Mouse (Mus musculus): ENCODE results near the gene Tssc4. TPM values are rescaled to one million over a fixed set of nuclear protein-coding genes. Genes with fewer than 3 reads are reported as not detected.
A peak's percentile ranks its signal among the peaks of the same experiment; 100 is the strongest.

Tssc4 gene
- polyA plus RNA-seq (2016; fragmentation: Nextera tagmentation; extraction: Ambion mirVana), result 57.1 and 61.7 TPM in 2 replicates

DNA sequence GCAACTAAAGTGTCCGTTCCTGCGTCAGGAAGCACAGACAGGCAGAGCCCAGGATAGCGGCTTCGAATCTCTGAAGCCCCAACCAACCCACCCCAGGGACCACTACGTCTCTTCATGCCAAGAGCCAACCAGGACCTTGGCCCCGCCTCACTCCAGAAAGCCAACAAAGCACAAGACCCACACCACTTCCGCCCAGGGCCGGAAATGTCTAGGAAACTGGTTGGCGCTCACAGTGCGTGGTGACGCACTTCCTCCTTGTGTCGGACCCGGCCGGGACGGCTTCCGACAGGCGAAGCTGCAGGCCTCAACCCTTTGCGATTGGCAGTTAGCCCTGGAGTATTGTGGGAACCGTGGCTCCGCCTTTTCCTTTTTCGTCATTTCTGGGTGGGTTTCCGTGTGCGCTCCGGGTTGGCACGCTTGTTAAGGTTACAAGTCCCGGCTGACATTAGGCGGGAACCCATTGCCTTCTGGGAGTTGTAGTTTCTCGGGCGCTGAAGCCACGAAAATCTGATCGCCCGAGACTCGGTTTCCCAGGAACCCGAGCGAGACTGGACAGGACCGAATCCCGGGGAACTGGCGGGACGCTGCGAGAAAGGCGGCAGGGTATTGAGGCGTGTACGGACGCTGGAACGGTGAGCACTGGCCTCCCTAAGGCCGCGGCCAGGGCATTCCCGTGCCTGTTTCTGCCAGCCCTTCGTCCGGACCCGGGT, at the start of gene Tssc4:
Gene Tssc4, plus strand, starts transcription at position 368 of the 710 bp plus-strand sequence.
- under 1% methylated on average over 51 of the region's 51 CpGs for WGBS
- no peaks in the 10 kb centered on the region for H3K9me3 ChIP-seq (replicated peaks)
- peaks cover 52% of the 10 kb centered on the region for H3K36me3 ChIP-seq

DNA sequence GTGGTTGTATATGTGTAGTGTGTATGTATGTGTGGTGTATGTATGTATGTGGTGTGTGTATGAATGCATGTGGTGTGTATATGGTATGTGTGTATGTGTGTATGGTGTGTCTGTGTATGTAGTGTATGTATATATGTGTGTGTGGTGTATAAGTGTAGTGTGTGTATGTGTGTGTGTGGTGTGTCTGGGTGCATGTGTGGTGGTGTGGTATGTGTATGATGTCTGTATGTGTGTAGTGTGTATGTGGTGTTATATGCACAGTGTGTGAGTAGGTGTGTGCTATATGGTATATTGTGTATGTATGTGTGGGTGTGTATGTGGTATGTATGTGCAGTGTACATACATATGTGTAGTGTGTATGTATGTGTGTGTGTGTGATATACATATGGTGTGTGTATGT, 49.0 kb upstream of the Tssc4 start:
- no peak overlapping the region for H3K4me2 ChIP-seq
- peaks cover 2% of the 10 kb centered on the region; the same call in 1 of the 2 replicates for H3K36me3 ChIP-seq
- no peaks in the 10 kb centered on the region for H3K27me3 ChIP-seq (replicated peaks)
- H3K4me3 ChIP-seq, result no peak overlapping the region
- H3K27ac ChIP-seq (ENCODE audit: poor library complexity, severe bottlenecking), result no peak overlapping the region
- H3K9ac ChIP-seq, result no peak overlapping the region
- peaks cover 37% of the 10 kb centered on the region for H3K4me1 ChIP-seq (replicated peaks)
- ATAC-seq (ENCODE audit: insufficient number of reproducible peaks, low FRiP score), result no peak
- H3K9me3 ChIP-seq (replicated peaks), result no peaks in the 10 kb centered on the region; the same call in 1 of the 2 replicates

More for the DNA sequence above, at the start of gene Tssc4:
- Histone ChIP-seq H3K27me3 (replicated peaks) (no peaks in the 10 kb centered on the region), H3K4me3 (peak within 1 kb of the TSS; percentile 82), H3K4me1 (replicated peaks) (peaks cover 24% of the 10 kb centered on the region), H3K9ac (peak within 1 kb of the TSS; percentile 85), H3K4me2 (peak within 1 kb of the TSS; percentile 97), H3K27ac (ENCODE audit: poor library complexity, severe bottlenecking) (peak within 1 kb of the TSS; percentile 91)
- peak; percentile 94 for ATAC-seq (ENCODE audit: insufficient number of reproducible peaks, low FRiP score)

DNA sequence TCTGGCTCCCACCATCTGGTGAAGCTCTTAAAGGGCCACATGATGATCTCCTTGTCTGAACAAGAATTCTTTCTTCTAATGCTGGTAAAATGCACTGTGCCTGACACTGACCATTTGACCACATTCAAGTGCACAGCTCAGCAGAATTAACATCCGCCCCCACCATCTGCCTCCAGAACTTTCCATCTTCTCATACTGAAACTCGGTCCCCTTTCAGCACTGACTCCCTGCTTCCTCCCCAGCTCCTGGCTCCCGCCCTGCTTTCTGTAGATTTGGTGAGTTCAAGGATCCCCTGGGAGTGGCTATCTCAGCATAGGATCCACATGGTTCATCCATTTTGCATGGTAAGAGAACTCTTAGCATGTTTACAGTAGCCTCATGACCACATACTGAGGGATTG, 48.3 kb upstream of the Tssc4 start:
- Histone ChIP-seq H3K36me3 (peaks cover 8% of the 10 kb centered on the region; the same call in 1 of the 2 replicates), H3K27ac (ENCODE audit: poor library complexity, severe bottlenecking) (no peak overlapping the region), H3K27me3 (replicated peaks) (no peaks in the 10 kb centered on the region), H3K9me3 (replicated peaks) (peaks cover 4% of the 10 kb centered on the region; the same call in 1 of the 2 replicates), H3K9ac (no peak overlapping the region), H3K4me1 (replicated peaks) (peaks cover 30% of the 10 kb centered on the region), H3K4me2 (no peak overlapping the region), H3K4me3 (no peak overlapping the region)
- 68% methylated on average over 3 of the region's 3 CpGs for WGBS
- no peak for ATAC-seq (ENCODE audit: insufficient number of reproducible peaks, low FRiP score)

DNA sequence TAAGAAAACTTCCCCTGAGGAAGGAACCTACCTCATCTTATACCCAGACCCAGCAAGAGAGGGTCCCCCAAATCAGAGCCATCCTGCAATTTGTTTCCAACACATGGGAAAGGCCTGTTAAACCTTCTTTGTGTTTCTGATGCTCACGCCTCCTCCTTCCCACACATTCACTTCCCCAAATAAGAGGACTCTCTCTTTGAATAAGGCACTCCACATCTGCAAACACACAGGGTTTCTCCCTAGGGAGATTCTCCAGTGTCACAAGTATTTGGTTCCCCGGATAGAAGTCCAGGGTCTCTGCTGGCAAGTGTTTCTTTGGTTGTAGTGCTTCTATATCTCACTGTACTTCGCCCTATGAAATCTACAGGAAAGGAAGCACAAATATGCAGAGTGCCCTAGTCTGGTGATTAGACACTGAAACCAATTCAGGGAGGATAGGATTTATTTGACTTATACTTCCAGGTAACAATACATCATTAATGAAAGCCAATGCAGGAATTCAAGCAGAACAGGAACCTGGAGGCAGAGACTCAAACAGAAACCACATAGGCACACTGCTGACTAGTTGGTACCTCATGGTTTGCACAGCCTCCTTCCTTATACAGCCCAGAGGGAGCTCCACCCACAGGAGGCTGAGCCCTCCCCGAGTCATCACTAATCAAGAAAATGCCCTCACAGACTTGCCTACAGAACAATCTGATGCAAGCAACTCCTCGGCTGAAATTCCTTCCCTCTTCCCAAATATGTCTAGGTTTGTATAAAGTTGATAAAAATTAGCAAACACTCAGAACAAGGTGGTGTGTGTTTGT, 47.5 kb upstream of the Tssc4 start:
- WGBS, result 51% methylated on average over 5 of the region's 5 CpGs
- no peaks in the 10 kb centered on the region for H3K27me3 ChIP-seq (replicated peaks)
- H3K27ac ChIP-seq (ENCODE audit: poor library complexity, severe bottlenecking), result no peak overlapping the region

GRCm38 (mm10) chr7:143023499-143023898, 45.5 kb upstream of the Tssc4 start:
- Histone ChIP-seq H3K36me3 (peaks cover 8% of the 10 kb centered on the region; the same call in 1 of the 2 replicates), H3K4me2 (no peak overlapping the region), H3K27me3 (replicated peaks) (no peaks in the 10 kb centered on the region), H3K9ac (no peak overlapping the region), H3K9me3 (replicated peaks) (peaks cover 4% of the 10 kb centered on the region; the same call in 1 of the 2 replicates), H3K4me3 (no peak overlapping the region), H3K27ac (ENCODE audit: poor library complexity, severe bottlenecking) (no peak overlapping the region), H3K4me1 (replicated peaks) (peaks cover 15% of the 10 kb centered on the region; the same call in 1 of the 2 replicates)
- no peak for ATAC-seq (ENCODE audit: insufficient number of reproducible peaks, low FRiP score)
- 87% methylated on average over 2 of the region's 2 CpGs for WGBS

More for the DNA sequence above, 47.5 kb upstream of the Tssc4 start:
- Histone ChIP-seq H3K9me3 (replicated peaks) (peaks cover 4% of the 10 kb centered on the region; the same call in 1 of the 2 replicates), H3K4me2 (no peak overlapping the region), H3K9ac (no peak overlapping the region), H3K4me3 (no peak overlapping the region), H3K4me1 (replicated peaks) (peaks cover 22% of the 10 kb centered on the region), H3K36me3 (peaks cover 8% of the 10 kb centered on the region; the same call in 1 of the 2 replicates)
- ATAC-seq (ENCODE audit: insufficient number of reproducible peaks, low FRiP score), result no peak

DNA sequence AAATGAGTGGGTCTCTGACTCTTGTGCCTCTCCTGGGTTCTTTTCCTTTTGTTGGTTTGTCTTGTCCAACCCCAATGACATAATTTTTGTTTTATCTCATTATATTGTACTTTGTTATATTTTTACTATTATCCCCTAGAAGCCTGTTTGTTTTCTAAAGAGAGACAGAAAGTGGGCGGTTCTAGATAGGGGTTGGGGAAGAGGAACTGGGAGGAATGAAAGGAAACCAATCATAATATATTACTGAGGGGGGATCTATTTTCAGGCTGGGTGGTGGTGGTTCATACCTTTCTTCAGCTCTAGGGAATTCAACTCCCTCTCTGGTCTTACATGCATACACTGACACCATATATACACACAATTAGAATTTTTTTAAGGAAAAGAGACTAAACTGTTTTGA, 44.8 kb upstream of the Tssc4 start:
- ATAC-seq (ENCODE audit: insufficient number of reproducible peaks, low FRiP score), result no peak
- Histone ChIP-seq H3K27ac (ENCODE audit: poor library complexity, severe bottlenecking) (no peak overlapping the region), H3K4me1 (replicated peaks) (peaks cover 15% of the 10 kb centered on the region; the same call in 1 of the 2 replicates), H3K9ac (no peak overlapping the region), H3K4me3 (no peak overlapping the region), H3K36me3 (peaks cover 8% of the 10 kb centered on the region; the same call in 1 of the 2 replicates), H3K4me2 (no peak overlapping the region), H3K27me3 (replicated peaks) (no peaks in the 10 kb centered on the region), H3K9me3 (replicated peaks) (peaks cover 4% of the 10 kb centered on the region; the same call in 1 of the 2 replicates)
- 71% methylated on average over 1 of the region's 1 CpGs for WGBS

- peaks cover 15% of the 10 kb centered on the region; the same call in 1 of the 2 replicates for H3K4me1 ChIP-seq (replicated peaks)
- peaks cover 8% of the 10 kb centered on the region; the same call in 1 of the 2 replicates for H3K36me3 ChIP-seq
- no peaks in the 10 kb centered on the region for H3K27me3 ChIP-seq (replicated peaks)
- H3K4me2 ChIP-seq, result no peak overlapping the region
- WGBS, result 85% methylated on average over 3 of the region's 3 CpGs
- no peak overlapping the region for H3K27ac ChIP-seq (ENCODE audit: poor library complexity, severe bottlenecking)
- peaks cover 4% of the 10 kb centered on the region; the same call in 1 of the 2 replicates for H3K9me3 ChIP-seq (replicated peaks)
- H3K9ac ChIP-seq, result no peak overlapping the region
- no peak for ATAC-seq (ENCODE audit: insufficient number of reproducible peaks, low FRiP score)
- H3K4me3 ChIP-seq, result no peak overlapping the region
These were observed 43.6 kb upstream of the Tssc4 start for GRCm38 (mm10) chr7:143025496-143025895.

- 87% methylated on average over 4 of the region's 4 CpGs for WGBS
- Histone ChIP-seq H3K4me2 (no peak overlapping the region), H3K4me1 (replicated peaks) (peaks cover 15% of the 10 kb centered on the region), H3K36me3 (peaks cover 8% of the 10 kb centered on the region; the same call in 1 of the 2 replicates), H3K9me3 (replicated peaks) (peaks cover 4% of the 10 kb centered on the region; the same call in 1 of the 2 replicates), H3K9ac (no peak overlapping the region), H3K27me3 (replicated peaks) (no peaks in the 10 kb centered on the region), H3K4me3 (no peak overlapping the region), H3K27ac (ENCODE audit: poor library complexity, severe bottlenecking) (no peak overlapping the region)
- ATAC-seq (ENCODE audit: insufficient number of reproducible peaks, low FRiP score), result no peak
These were observed 41.9 kb upstream of the Tssc4 start for GRCm38 (mm10) chr7:143027196-143027595.

DNA sequence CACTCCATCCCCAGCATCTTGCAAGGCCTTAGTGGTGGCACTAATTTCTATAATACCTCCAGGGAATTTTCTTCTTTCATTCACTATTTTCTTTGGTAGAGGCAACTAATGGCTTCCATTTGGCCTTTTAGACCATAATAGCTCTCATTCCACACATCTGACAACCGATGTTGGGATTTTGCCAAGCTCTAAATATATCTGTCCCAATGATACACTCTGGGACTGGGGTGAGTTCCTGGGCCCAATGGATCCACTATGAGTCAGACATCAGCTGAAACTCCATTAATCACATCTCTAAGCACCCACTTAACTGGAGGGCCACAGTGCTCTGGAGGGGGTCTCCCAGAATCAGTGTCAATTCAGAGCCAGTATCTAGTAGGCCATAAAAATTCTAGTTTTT, 37.2 kb upstream of the Tssc4 start:
- 0 out of 2 replicates have a peak, but pooled peaks cover 5% of the 10 kb centered on the region for H3K36me3 ChIP-seq
- H3K4me2 ChIP-seq, result no peak overlapping the region
- no peak for ATAC-seq (ENCODE audit: insufficient number of reproducible peaks, low FRiP score)
- peaks cover 15% of the 10 kb centered on the region for H3K4me1 ChIP-seq (replicated peaks)
- H3K9ac ChIP-seq, result no peak overlapping the region
- no peak overlapping the region for H3K27ac ChIP-seq (ENCODE audit: poor library complexity, severe bottlenecking)
- H3K9me3 ChIP-seq (replicated peaks), result no peaks in the 10 kb centered on the region
- no peaks in the 10 kb centered on the region for H3K27me3 ChIP-seq (replicated peaks)
- 51% methylated on average over 1 of the region's 1 CpGs for WGBS
- H3K4me3 ChIP-seq, result no peak overlapping the region

GRCm38 (mm10) chr7:143033581-143033980, 35.5 kb upstream of the Tssc4 start:
- Histone ChIP-seq H3K27me3 (replicated peaks) (no peaks in the 10 kb centered on the region), H3K9me3 (replicated peaks) (no peaks in the 10 kb centered on the region), H3K4me3 (no peak overlapping the region), H3K4me2 (no peak overlapping the region), H3K4me1 (replicated peaks) (peaks cover 4% of the 10 kb centered on the region), H3K9ac (no peak overlapping the region), H3K36me3 (0 out of 2 replicates have a peak, but pooled peaks cover 5% of the 10 kb centered on the region), H3K27ac (ENCODE audit: poor library complexity, severe bottlenecking) (no peak overlapping the region)
- no peak for ATAC-seq (ENCODE audit: insufficient number of reproducible peaks, low FRiP score)
- 72% methylated on average over 4 of the region's 4 CpGs for WGBS

GRCm38 (mm10) chr7:143034112-143034511, 34.9 kb upstream of the Tssc4 start:
- H3K36me3 ChIP-seq, result 0 out of 2 replicates have a peak, but pooled peaks cover 5% of the 10 kb centered on the region
- no peak for ATAC-seq (ENCODE audit: insufficient number of reproducible peaks, low FRiP score)
- H3K27ac ChIP-seq (ENCODE audit: poor library complexity, severe bottlenecking), result no peak overlapping the region
- no peak overlapping the region for H3K4me3 ChIP-seq
- H3K4me2 ChIP-seq, result no peak overlapping the region
- 89% methylated on average over 2 of the region's 2 CpGs for WGBS
- H3K27me3 ChIP-seq (replicated peaks), result no peaks in the 10 kb centered on the region
- no peaks in the 10 kb centered on the region for H3K9me3 ChIP-seq (replicated peaks)
- no peak overlapping the region for H3K9ac ChIP-seq
- H3K4me1 ChIP-seq (replicated peaks), result peaks cover 4% of the 10 kb centered on the region
